Mouse (Mus musculus): ENCODE results near the gene Actn4. TPM values are rescaled to one million over a fixed set of nuclear protein-coding genes. Genes with fewer than 3 reads are reported as not detected.

Actn4 gene
- polyA plus RNA-seq, 1 experiment: 105 TPM

GRCm38 (mm10) chr7:28866769-28867507, 95.2 kb downstream of the Actn4 start:
- no peak overlapping the region for H3K27ac ChIP-seq (ENCODE audit: insufficient read depth, low read depth, low read length)
- H3K4me1 ChIP-seq (ENCODE audit: control insufficient read depth, insufficient read depth, low read length): peaks cover 17% of the 10 kb centered on the region
- no peak overlapping the region for H3K4me3 ChIP-seq (ENCODE audit: insufficient read depth, low read length)
- no peak for TF ChIP-seq POLR2A (IDR thresholded peaks at IDR 0.05; ENCODE audit: borderline replicate concordance, low read depth, low read length)
- no peak for TF ChIP-seq CTCF (IDR thresholded peaks at IDR 0.05; ENCODE audit: low read depth, low read length)

GRCm38 (mm10) chr7:28865481-28866300, 96.4 kb downstream of the Actn4 start:
- TF ChIP-seq CTCF (IDR thresholded peaks at IDR 0.05; ENCODE audit: low read depth, low read length): no peak
- no peak for TF ChIP-seq POLR2A (IDR thresholded peaks at IDR 0.05; ENCODE audit: borderline replicate concordance, low read depth, low read length)
- Histone ChIP-seq H3K4me1 (ENCODE audit: control insufficient read depth, insufficient read depth, low read length) (peaks cover 17% of the 10 kb centered on the region), H3K27ac (ENCODE audit: insufficient read depth, low read depth, low read length) (no peak overlapping the region), H3K4me3 (ENCODE audit: insufficient read depth, low read length) (peak overlapping the region; percentile 23)

- TF ChIP-seq CTCF (IDR thresholded peaks at IDR 0.05; ENCODE audit: low read depth, low read length): no peak
- no peak for TF ChIP-seq POLR2A (IDR thresholded peaks at IDR 0.05; ENCODE audit: borderline replicate concordance, low read depth, low read length)
- Histone ChIP-seq H3K27ac (ENCODE audit: insufficient read depth, low read depth, low read length) (no peak overlapping the region), H3K4me3 (ENCODE audit: insufficient read depth, low read length) (no peak overlapping the region), H3K4me1 (ENCODE audit: control insufficient read depth, insufficient read depth, low read length) (peaks cover 17% of the 10 kb centered on the region)
Observed at GRCm38 (mm10) chr7:28864288-28864750, 97.8 kb downstream of the Actn4 start.

GRCm38 (mm10) chr7:28863540-28863939, 98.6 kb downstream of the Actn4 start, which contains the start of gene Lgals7:
Gene Lgals7, plus strand, starts transcription at chr7:28863853.
- H3K4me1 ChIP-seq (ENCODE audit: control insufficient read depth, insufficient read depth, low read length): peaks cover 17% of the 10 kb centered on the region
- no peak within 1 kb of the TSS for H3K4me3 ChIP-seq (ENCODE audit: insufficient read depth, low read length)
- TF ChIP-seq CTCF (IDR thresholded peaks at IDR 0.05; ENCODE audit: low read depth, low read length) (no peak), POLR2A (IDR thresholded peaks at IDR 0.05; ENCODE audit: borderline replicate concordance, low read depth, low read length) (no peak)
- H3K27ac ChIP-seq (ENCODE audit: insufficient read depth, low read depth, low read length): no peak within 1 kb of the TSS

GRCm38 (mm10) chr7:28862817-28863499, 99.2 kb downstream of the Actn4 start:
- Histone ChIP-seq H3K4me1 (ENCODE audit: control insufficient read depth, insufficient read depth, low read length) (peaks cover 17% of the 10 kb centered on the region), H3K4me3 (ENCODE audit: insufficient read depth, low read length) (no peak overlapping the region), H3K27ac (ENCODE audit: insufficient read depth, low read depth, low read length) (no peak overlapping the region)
- TF ChIP-seq POLR2A (IDR thresholded peaks at IDR 0.05; ENCODE audit: borderline replicate concordance, low read depth, low read length) (no peak), CTCF (IDR thresholded peaks at IDR 0.05; ENCODE audit: low read depth, low read length) (no peak)

- H3K4me3 ChIP-seq (ENCODE audit: insufficient read depth, low read length): no peak overlapping the region
- no peak for TF ChIP-seq POLR2A (IDR thresholded peaks at IDR 0.05; ENCODE audit: borderline replicate concordance, low read depth, low read length)
- no peak for TF ChIP-seq CTCF (IDR thresholded peaks at IDR 0.05; ENCODE audit: low read depth, low read length)
- H3K4me1 ChIP-seq (ENCODE audit: control insufficient read depth, insufficient read depth, low read length): peaks cover 5% of the 10 kb centered on the region
- no peak overlapping the region for H3K27ac ChIP-seq (ENCODE audit: insufficient read depth, low read depth, low read length)
Observed at GRCm38 (mm10) chr7:28860898-28861297, 101.2 kb downstream of the Actn4 start.

- no peaks in the 10 kb centered on the region for H3K4me1 ChIP-seq (ENCODE audit: control insufficient read depth, insufficient read depth, low read length)
- no peak overlapping the region for H3K4me3 ChIP-seq (ENCODE audit: insufficient read depth, low read length)
- no peak overlapping the region for H3K27ac ChIP-seq (ENCODE audit: insufficient read depth, low read depth, low read length)
- TF ChIP-seq CTCF (IDR thresholded peaks at IDR 0.05; ENCODE audit: low read depth, low read length): no peak
- TF ChIP-seq POLR2A (IDR thresholded peaks at IDR 0.05; ENCODE audit: borderline replicate concordance, low read depth, low read length): no peak
Observed at GRCm38 (mm10) chr7:28859953-28860352, 102.2 kb downstream of the Actn4 start.

GRCm38 (mm10) chr7:28850642-28851041, 111.5 kb downstream of the Actn4 start:
- Histone ChIP-seq H3K4me1 (ENCODE audit: control insufficient read depth, insufficient read depth, low read length) (no peaks in the 10 kb centered on the region), H3K4me3 (ENCODE audit: insufficient read depth, low read length) (no peak overlapping the region), H3K27ac (ENCODE audit: insufficient read depth, low read depth, low read length) (no peak overlapping the region)
- TF ChIP-seq CTCF (IDR thresholded peaks at IDR 0.05; ENCODE audit: low read depth, low read length) (no peak), POLR2A (IDR thresholded peaks at IDR 0.05; ENCODE audit: borderline replicate concordance, low read depth, low read length) (no peak)

GRCm38 (mm10) chr7:28849700-28850236, 112.4 kb downstream of the Actn4 start:
- Histone ChIP-seq H3K4me1 (ENCODE audit: control insufficient read depth, insufficient read depth, low read length) (no peaks in the 10 kb centered on the region), H3K4me3 (ENCODE audit: insufficient read depth, low read length) (no peak overlapping the region), H3K27ac (ENCODE audit: insufficient read depth, low read depth, low read length) (no peak overlapping the region)
- TF ChIP-seq POLR2A (IDR thresholded peaks at IDR 0.05; ENCODE audit: borderline replicate concordance, low read depth, low read length) (no peak), CTCF (IDR thresholded peaks at IDR 0.05; ENCODE audit: low read depth, low read length) (no peak)
